Mouse (Mus musculus) G1E (cell line): Measurements from ENCODE around the gene Cpne5.

Source experiments
- CTCF ChIP-seq: IDR thresholded peaks from 2 replicates; pipeline ENCODE4 v1.5.1; 2012; ENCODE audit warnings: low read depth, low read length, inconsistent platforms, mixed read lengths
- GATA1 ChIP-seq: IDR thresholded peaks from 2 replicates; pipeline ENCODE4 v1.6.1; 2012; ENCODE audit warnings: borderline replicate concordance, low read length, inconsistent platforms, mixed read lengths
- GATA2 ChIP-seq: IDR thresholded peaks from 2 replicates; pipeline ENCODE4 v1.6.1; 2012; ENCODE audit warnings: low read depth, low read length, inconsistent platforms, borderline replicate concordance
- POLR2AphosphoS5 ChIP-seq: IDR thresholded peaks from 2 replicates; pipeline ENCODE4 v1.6.1; 2012; ENCODE audit warnings: low read depth, low read length, inconsistent platforms; ENCODE audit not compliant: insufficient replicate concordance
- TAL1 ChIP-seq: conservative IDR thresholded peaks from 2 replicates; pipeline ENCODE4 v1.6.1; 2012; ENCODE audit warnings: low read depth, low read length, inconsistent platforms, mixed read lengths

- TF ChIP-seq CTCF (no peak), GATA1 (no peak), POLR2AphosphoS5 (no peak), TAL1 (no peak), GATA2 (no peak)
Measured at GRCm38 (mm10) chr17:29173165-29173564, 64.8 kb downstream of the Cpne5 start.
